Mouse (Mus musculus): ENCODE measurements around the gene Serpina3g. TPM values are rescaled to one million over a fixed set of nuclear protein-coding genes. Genes with fewer than 3 reads are reported as not detected.

Gene Serpina3g
- polyA plus RNA-seq (2014; fragmentation: Illumina TruSeq; extraction: RNeasy Lipid Tissue Mini Kit (QIAGEN cat#74804); ENCODE audit: low read depth, low replicate concordance), result 0.50 TPM

GRCm38 (mm10) chr12:104235915-104236314, at the start of gene Serpina3g:
TSS of gene Serpina3g (plus strand) at chr12:104236245.

GRCm38 (mm10) chr12:104214445-104214753, 21.6 kb upstream of the Serpina3g start, which contains the start of gene Serpina3f:
TSS of gene Serpina3f (plus strand) at chr12:104214544.

GRCm38 (mm10) chr12:104262863-104263262, 26.8 kb downstream of the Serpina3g start, which contains the start of gene Serpina3i:
TSS of gene Serpina3i (plus strand) at chr12:104263122.

Other genes with a start within 250 kb of the Serpina3g start
- not detected for gene Serpina11, start 246.3 kb upstream of the Serpina3g start, polyA plus RNA-seq (2014; fragmentation: Illumina TruSeq; extraction: RNeasy Lipid Tissue Mini Kit (QIAGEN cat#74804); ENCODE audit: low read depth, low replicate concordance)
- gene Serpina9, start 222.5 kb upstream of the Serpina3g start, polyA plus RNA-seq (2014; fragmentation: Illumina TruSeq; extraction: RNeasy Lipid Tissue Mini Kit (QIAGEN cat#74804); ENCODE audit: low read depth, low replicate concordance), result 0.37 TPM
- not detected for gene Serpina12, start 191.8 kb upstream of the Serpina3g start, polyA plus RNA-seq (2014; fragmentation: Illumina TruSeq; extraction: RNeasy Lipid Tissue Mini Kit (QIAGEN cat#74804); ENCODE audit: low read depth, low replicate concordance)
- gene Serpina5, start 135.1 kb upstream of the Serpina3g start, polyA plus RNA-seq (2014; fragmentation: Illumina TruSeq; extraction: RNeasy Lipid Tissue Mini Kit (QIAGEN cat#74804); ENCODE audit: low read depth, low replicate concordance), result not detected
- not detected for gene Serpina3a, start 123.5 kb upstream of the Serpina3g start, polyA plus RNA-seq (2014; fragmentation: Illumina TruSeq; extraction: RNeasy Lipid Tissue Mini Kit (QIAGEN cat#74804); ENCODE audit: low read depth, low replicate concordance)
- gene Serpina3b, start 108.2 kb upstream of the Serpina3g start, polyA plus RNA-seq (2014; fragmentation: Illumina TruSeq; extraction: RNeasy Lipid Tissue Mini Kit (QIAGEN cat#74804); ENCODE audit: low read depth, low replicate concordance), result not detected
- gene Serpina3c, start 82.4 kb upstream of the Serpina3g start, polyA plus RNA-seq (2014; fragmentation: Illumina TruSeq; extraction: RNeasy Lipid Tissue Mini Kit (QIAGEN cat#74804); ENCODE audit: low read depth, low replicate concordance), result 0.65 TPM
- not detected for gene Serpina3f, start 21.7 kb upstream of the Serpina3g start, polyA plus RNA-seq (2014; fragmentation: Illumina TruSeq; extraction: RNeasy Lipid Tissue Mini Kit (QIAGEN cat#74804); ENCODE audit: low read depth, low replicate concordance)
- not detected for gene Serpina3i, start 26.9 kb downstream of the Serpina3g start, polyA plus RNA-seq (2014; fragmentation: Illumina TruSeq; extraction: RNeasy Lipid Tissue Mini Kit (QIAGEN cat#74804); ENCODE audit: low read depth, low replicate concordance)
- not detected for gene Serpina3j, start 78.3 kb downstream of the Serpina3g start, polyA plus RNA-seq (2014; fragmentation: Illumina TruSeq; extraction: RNeasy Lipid Tissue Mini Kit (QIAGEN cat#74804); ENCODE audit: low read depth, low replicate concordance)
- 6.9 TPM for gene Serpina3k, start 102.2 kb downstream of the Serpina3g start, polyA plus RNA-seq (2014; fragmentation: Illumina TruSeq; extraction: RNeasy Lipid Tissue Mini Kit (QIAGEN cat#74804); ENCODE audit: low read depth, low replicate concordance)
- 0.37 TPM for gene Serpina3m, start 102.2 kb downstream of the Serpina3g start, polyA plus RNA-seq (2014; fragmentation: Illumina TruSeq; extraction: RNeasy Lipid Tissue Mini Kit (QIAGEN cat#74804); ENCODE audit: low read depth, low replicate concordance)
- 10.9 TPM for gene Serpina3n, start 170.5 kb downstream of the Serpina3g start, polyA plus RNA-seq (2014; fragmentation: Illumina TruSeq; extraction: RNeasy Lipid Tissue Mini Kit (QIAGEN cat#74804); ENCODE audit: low read depth, low replicate concordance)
- not detected for gene Gsc, start 237.1 kb downstream of the Serpina3g start, polyA plus RNA-seq (2014; fragmentation: Illumina TruSeq; extraction: RNeasy Lipid Tissue Mini Kit (QIAGEN cat#74804); ENCODE audit: low read depth, low replicate concordance)